Mouse (Mus musculus) E14TG2a.4 (cell line): ENCODE results near the gene Thsd7b.
"Not testable (repeated sequence)": the region's sequence is repeated elsewhere in the genome, so short reads cannot be mapped to it uniquely, and the experiment has no call there.

Source experiments
- H3K27me3 ChIP-seq: 2 replicates; pipeline ENCODE4 v1.6.1; 2014; ENCODE audit warnings: low read length, control low read depth; ENCODE audit not compliant: insufficient read depth
- H3K36me3 ChIP-seq: 2 replicates; pipeline ENCODE4 v1.6.1; 2014; ENCODE audit warnings: low read length, control low read depth; ENCODE audit not compliant: insufficient read depth
- H3K4me1 ChIP-seq: replicated peaks from 2 replicates; pipeline ENCODE4 v1.6.1; 2014; ENCODE audit warnings: low read depth, low read length, control low read depth
- H3K4me3 ChIP-seq: replicated peaks from 2 replicates; pipeline ENCODE4 v1.5.1; 2014; ENCODE audit warnings: mild to moderate bottlenecking, low read length
- H3K9me3 ChIP-seq: 2 replicates; pipeline ENCODE4 v1.6.1; 2014; ENCODE audit warnings: low read length, control low read depth
- CTCF ChIP-seq: conservative IDR thresholded peaks from 2 replicates; pipeline ENCODE4 v1.5.1; 2014; ENCODE audit warnings: low read length
- NANOG ChIP-seq: IDR thresholded peaks from 2 replicates; pipeline ENCODE4 v1.6.1; 2014; ENCODE audit warnings: borderline replicate concordance, low read length, mixed read lengths
- POU5F1 ChIP-seq: IDR thresholded peaks from 2 replicates; pipeline ENCODE4 v1.6.1; 2014; ENCODE audit warnings: low read length, borderline replicate concordance

Gene Thsd7b

DNA sequence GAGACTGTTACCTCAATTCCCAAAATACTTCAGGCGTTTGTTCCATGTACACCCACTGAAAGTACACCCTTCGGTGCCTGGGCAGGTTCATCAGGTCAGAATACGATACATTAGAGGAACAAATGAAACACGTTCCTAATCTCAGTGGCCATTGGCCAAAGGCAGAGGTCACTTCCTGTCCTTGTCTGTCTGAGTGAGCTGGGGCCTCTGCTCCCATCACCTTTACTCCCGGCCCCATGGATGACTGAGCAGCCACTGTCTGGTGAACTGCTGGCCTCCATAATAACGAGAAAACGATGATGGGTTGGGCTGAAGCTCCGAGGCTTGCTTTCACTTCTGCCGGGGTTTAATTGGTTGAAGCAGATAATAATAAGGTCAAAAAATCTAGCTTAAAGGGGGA, 670.0 kb downstream of the Thsd7b start:
- no peaks in the 10 kb centered on the region for H3K9me3 ChIP-seq
- no peaks in the 10 kb centered on the region for H3K36me3 ChIP-seq
- H3K4me1 ChIP-seq = no peaks in the 10 kb centered on the region
- TF ChIP-seq NANOG (no peak), POU5F1 (no peak), CTCF (no peak)
- H3K27me3 ChIP-seq = no peaks in the 10 kb centered on the region
- no peak overlapping the region for H3K4me3 ChIP-seq

DNA sequence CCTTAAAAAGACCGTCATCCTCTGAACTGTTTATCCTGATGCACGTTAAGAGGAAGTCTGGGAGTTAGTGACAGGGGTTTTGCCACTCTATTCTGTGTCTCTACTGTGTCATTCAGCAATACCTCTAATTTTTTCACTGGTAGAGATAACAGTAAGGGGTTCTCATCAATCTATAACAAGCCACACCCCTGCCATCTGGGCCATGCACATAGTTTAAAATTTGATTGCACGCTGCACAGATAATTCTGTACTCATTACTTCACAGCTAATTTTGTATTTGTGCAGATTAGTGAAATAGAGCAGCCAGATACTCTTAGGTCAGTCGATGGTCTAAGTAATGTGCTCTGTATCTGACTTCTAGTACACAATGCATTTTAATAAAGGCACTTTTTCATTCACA, 673.9 kb downstream of the Thsd7b start:
- Histone ChIP-seq H3K4me1 (no peaks in the 10 kb centered on the region), H3K36me3 (no peaks in the 10 kb centered on the region), H3K27me3 (no peaks in the 10 kb centered on the region), H3K9me3 (no peaks in the 10 kb centered on the region), H3K4me3 (no peak overlapping the region)
- no peak for TF ChIP-seq CTCF
- no peak for TF ChIP-seq NANOG
- no peak for TF ChIP-seq POU5F1

DNA sequence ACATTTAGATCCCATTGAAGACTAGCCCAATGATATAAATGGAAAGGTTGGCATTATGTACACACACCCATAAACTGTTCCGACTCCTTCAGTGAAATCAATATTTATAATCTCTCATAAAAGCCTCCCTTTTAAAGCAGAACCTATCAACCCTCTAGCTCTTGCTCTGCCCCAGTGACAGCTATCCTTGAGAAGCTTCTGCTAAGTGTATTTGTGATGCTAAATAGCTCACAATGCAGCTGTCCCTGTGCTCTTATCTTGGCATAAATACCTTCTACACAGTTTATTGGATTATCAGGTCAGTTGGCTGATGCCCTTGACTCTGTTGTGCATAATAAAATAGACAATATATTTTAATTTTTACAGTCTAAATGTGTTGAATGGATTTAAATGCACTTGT, 682.4 kb downstream of the Thsd7b start:
- TF ChIP-seq POU5F1 (no peak), CTCF (no peak), NANOG (no peak)
- H3K9me3 ChIP-seq = no peaks in the 10 kb centered on the region
- H3K36me3 ChIP-seq = no peaks in the 10 kb centered on the region
- no peaks in the 10 kb centered on the region for H3K27me3 ChIP-seq
- H3K4me3 ChIP-seq = no peak overlapping the region
- H3K4me1 ChIP-seq = no peaks in the 10 kb centered on the region

DNA sequence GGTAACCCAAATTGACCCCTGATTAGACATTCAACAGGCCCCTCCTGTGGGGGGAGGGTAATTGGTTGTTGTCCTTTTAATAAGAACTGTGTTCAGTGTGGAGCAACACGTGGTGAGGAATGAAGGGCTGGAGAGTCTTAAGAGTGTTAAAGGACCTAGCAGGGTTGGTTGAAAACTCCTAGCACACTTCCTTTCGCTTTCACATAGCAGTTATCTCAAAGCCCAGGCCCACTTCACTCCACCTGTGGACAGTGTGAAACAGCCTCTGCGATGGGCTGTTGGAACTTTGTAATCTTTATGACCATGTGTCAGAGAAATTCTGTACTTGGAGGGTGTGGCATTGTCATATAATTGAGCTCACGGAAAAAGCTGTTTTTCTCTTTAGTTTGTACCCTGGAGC, 683.5 kb downstream of the Thsd7b start:
- TF ChIP-seq CTCF (no peak), NANOG (no peak), POU5F1 (no peak)

DNA sequence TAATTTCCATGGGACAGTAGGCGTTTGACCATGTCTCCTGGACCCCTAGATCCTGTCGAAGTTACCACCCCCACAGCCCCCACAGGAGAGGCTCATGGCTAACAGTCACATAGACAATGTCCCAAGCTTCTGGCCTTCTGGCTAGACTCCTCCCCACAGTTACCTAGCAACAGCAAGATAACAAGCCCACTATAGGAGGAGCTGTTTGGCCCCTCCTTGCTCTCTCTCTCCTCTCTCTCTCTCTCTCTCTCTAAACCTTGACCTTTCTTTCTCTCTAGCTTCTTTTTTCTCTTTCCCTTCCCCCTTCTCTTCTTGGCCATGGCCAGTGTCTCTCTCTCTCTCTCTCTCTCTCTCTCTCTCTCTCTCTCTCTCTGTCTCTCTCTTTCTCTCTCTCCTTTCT, 686.2 kb downstream of the Thsd7b start:
- not testable (repeated sequence) for H3K27me3 ChIP-seq, H3K4me3 ChIP-seq, H3K4me1 ChIP-seq, H3K36me3 ChIP-seq, H3K9me3 ChIP-seq

More for the DNA sequence above, 683.5 kb downstream of the Thsd7b start:
- H3K4me3 ChIP-seq = no peak overlapping the region
- H3K27me3 ChIP-seq = no peaks in the 10 kb centered on the region
- 0 out of 2 replicates have a peak, but pooled peaks cover under 1% of the 10 kb centered on the region for H3K9me3 ChIP-seq
- no peaks in the 10 kb centered on the region for H3K36me3 ChIP-seq
- no peaks in the 10 kb centered on the region for H3K4me1 ChIP-seq

DNA sequence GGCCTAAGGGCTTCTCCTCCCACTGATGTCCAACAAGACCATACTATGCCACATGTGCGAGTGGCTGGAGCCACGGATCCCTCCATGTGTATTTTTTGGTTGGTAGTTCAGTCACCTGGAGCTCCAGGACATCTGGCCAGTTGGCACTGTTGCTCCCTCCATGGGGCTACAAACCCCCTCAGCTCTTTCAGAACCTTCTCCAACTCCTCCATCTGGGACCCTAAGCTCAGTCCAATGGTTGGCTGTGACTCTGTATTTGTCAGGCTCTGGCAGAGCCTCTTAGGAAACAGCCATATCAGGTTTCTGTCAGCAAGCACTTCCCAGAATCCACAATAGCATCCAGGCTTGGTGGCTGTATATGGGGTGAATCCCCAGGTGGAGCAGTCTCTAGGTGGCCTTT, 690.1 kb downstream of the Thsd7b start:
- H3K36me3 ChIP-seq = no peaks in the 10 kb centered on the region
- no peak overlapping the region for H3K4me3 ChIP-seq
- no peaks in the 10 kb centered on the region for H3K27me3 ChIP-seq
- no peak for TF ChIP-seq POU5F1
- TF ChIP-seq CTCF = no peak
- no peak for TF ChIP-seq NANOG
- peaks cover 8% of the 10 kb centered on the region; the same call in 1 of the 2 replicates for H3K9me3 ChIP-seq
- H3K4me1 ChIP-seq = no peaks in the 10 kb centered on the region

DNA sequence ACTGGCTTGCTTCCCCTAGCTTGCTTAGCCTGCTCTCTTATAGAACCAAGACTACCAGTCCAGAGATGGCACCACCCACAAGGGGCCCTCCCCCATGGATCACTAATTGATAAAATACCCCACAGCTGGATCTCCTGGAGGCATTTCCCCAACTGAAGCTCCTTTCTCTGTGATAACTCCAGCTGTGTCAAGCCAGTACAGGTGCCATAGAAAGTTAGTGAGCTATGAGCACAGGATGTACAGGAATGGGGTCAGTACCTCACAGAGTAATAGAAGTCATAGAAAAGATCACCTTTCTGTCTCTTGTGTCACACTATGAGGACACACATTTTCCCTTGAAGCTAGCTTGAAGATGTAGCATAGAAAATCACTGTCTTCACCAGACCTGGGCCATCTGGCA, 716.1 kb downstream of the Thsd7b start:
- not testable (repeated sequence) for H3K4me3 ChIP-seq, H3K4me1 ChIP-seq, H3K36me3 ChIP-seq, H3K27me3 ChIP-seq
- H3K9me3 ChIP-seq = peaks cover 15% of the 10 kb centered on the region

DNA sequence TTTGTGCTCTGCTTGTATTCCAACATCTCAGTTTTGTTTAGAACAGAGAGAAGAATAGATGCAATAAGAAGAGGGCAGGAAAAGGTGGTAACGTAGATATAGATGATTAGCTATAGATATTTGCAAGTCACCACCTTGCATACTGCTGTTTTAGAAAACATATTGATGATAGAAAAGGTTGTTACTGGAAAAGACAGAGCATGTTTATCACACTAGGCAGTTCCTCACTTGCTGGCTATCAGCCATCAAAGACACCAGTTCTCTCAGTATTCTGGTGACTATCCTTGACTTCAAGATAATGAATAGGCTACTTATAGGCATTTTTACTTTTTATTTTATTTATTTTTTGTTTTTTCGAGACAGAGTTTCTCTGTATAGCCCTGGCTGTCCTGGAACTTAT, 717.7 kb downstream of the Thsd7b start:
- no peaks in the 10 kb centered on the region for H3K27me3 ChIP-seq

DNA sequence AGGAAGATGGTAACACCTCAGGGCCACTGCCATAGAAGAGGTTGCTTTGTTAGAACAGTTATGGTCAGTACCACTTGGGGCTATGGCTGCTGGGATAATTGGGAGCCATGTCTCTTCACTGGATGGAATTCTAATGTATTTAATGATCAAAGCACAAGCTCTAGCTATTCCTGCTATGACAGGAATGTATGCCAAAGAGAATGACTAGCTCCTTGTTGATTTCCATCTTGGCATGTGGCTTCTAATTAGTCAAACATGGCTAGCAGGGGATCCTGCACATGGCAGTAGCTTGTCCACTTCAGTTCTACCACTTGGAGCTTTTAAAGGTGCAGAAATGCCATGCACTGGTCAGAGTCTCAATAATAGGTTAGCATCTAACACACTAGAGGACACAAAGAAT, 781.9 kb downstream of the Thsd7b start:
- no peaks in the 10 kb centered on the region for H3K36me3 ChIP-seq
- H3K4me3 ChIP-seq = no peak overlapping the region
- TF ChIP-seq NANOG (no peak), POU5F1 (no peak), CTCF (no peak)
- no peaks in the 10 kb centered on the region for H3K27me3 ChIP-seq
- H3K9me3 ChIP-seq = no peaks in the 10 kb centered on the region
- H3K4me1 ChIP-seq = no peaks in the 10 kb centered on the region

More for the DNA sequence above, 717.7 kb downstream of the Thsd7b start:
- Histone ChIP-seq H3K9me3 (0 out of 2 replicates have a peak, but pooled peaks cover 3% of the 10 kb centered on the region), H3K36me3 (no peaks in the 10 kb centered on the region), H3K4me1 (no peaks in the 10 kb centered on the region), H3K4me3 (no peak overlapping the region)
- no peak for TF ChIP-seq CTCF
- TF ChIP-seq NANOG = no peak
- no peak for TF ChIP-seq POU5F1
